Mouse (Mus musculus) heart, postnatal 0 days (tissue): ENCODE data around the gene Nmd3. TPM values are rescaled to one million over a fixed set of nuclear protein-coding genes. Genes with fewer than 3 reads are reported as not detected.

Experiments
- ATAC-seq: fragments of 200-750 bp; cut with Nextera tagmentation; 2 replicates; pipeline ENCODE4 v1.8.0; 2017; ENCODE audit warnings: low read depth, moderate number of reproducible peaks, moderate library complexity; ENCODE audit not compliant: insufficient read depth
- DNase-seq: peaks from one replicate; pipeline ENCODE4 v3.0.0-alpha.2; 2016; ENCODE audit warnings: low spot score
- H3K27ac ChIP-seq: fragments of 300-500 bp; sonication (generic); 2 replicates; pipeline ENCODE4 v1.5.1; 2014; ENCODE audit warnings: low read depth, mild to moderate bottlenecking
- H3K27me3 ChIP-seq: fragments of 300-500 bp; sonication (generic); 2 replicates; pipeline ENCODE4 v1.6.1; 2014; ENCODE audit warnings: low read length, mixed read lengths; ENCODE audit not compliant: control insufficient read depth, insufficient read depth
- H3K36me3 ChIP-seq: fragments of 300-500 bp; sonication (generic); replicated peaks from 2 replicates; pipeline ENCODE4 v1.6.1; 2014; ENCODE audit warnings: low read length, mixed read lengths; ENCODE audit not compliant: control insufficient read depth, insufficient read depth
- H3K4me1 ChIP-seq: fragments of 300-500 bp; sonication (generic); 2 replicates; pipeline ENCODE4 v1.6.1; 2014; ENCODE audit warnings: antibody characterized with exemption; ENCODE audit not compliant: control insufficient read depth, insufficient read depth
- H3K4me2 ChIP-seq: fragments of 300-500 bp; sonication (generic); 2 replicates; pipeline ENCODE4 v1.6.1; 2014; ENCODE audit warnings: low read depth, mild to moderate bottlenecking, low read length, moderate library complexity
- H3K4me3 ChIP-seq: fragments of 300-500 bp; sonication (generic); 2 replicates; pipeline ENCODE4 v1.5.1; 2014; ENCODE audit warnings: low read depth, low read length
- H3K9ac ChIP-seq: fragments of 300-500 bp; sonication (generic); replicated peaks from 2 replicates; pipeline ENCODE4 v1.6.1; 2014; ENCODE audit warnings: low read depth, low read length, mixed read lengths
- H3K9me3 ChIP-seq: fragments of 300-500 bp; sonication (generic); replicated peaks from 2 replicates; pipeline ENCODE4 v1.6.1; 2016; ENCODE audit warnings: low read length; ENCODE audit not compliant: control insufficient read depth
- CTCF ChIP-seq: IDR thresholded peaks from 2 replicates; pipeline ENCODE4 v1.5.1; 2016; ENCODE audit warnings: antibody characterized with exemption, control low read depth, low read depth
- EP300 ChIP-seq: IDR thresholded peaks from 2 replicates; pipeline ENCODE4 v1.6.1; 2016; ENCODE audit warnings: antibody characterized with exemption, low read depth
- WGBS: fragments of 180-500 bp; shearing (Covaris S2); extraction: QIAGEN DNeasy Blood & Tissue Kit; methylation state at CpG from one replicate; pipeline ENCODE4 v1.1.7; 2014; 5-methylcytosine and 5-hydroxymethylcytosine counted together
- polyA plus RNA-seq: library from polyadenylated mRNA; unstranded; fragments of >200 nt; fragmentation: Nextera tagmentation; extraction: Ambion mirVana; gene quantifications from 2 replicates; pipeline ENCODE4 v1.2.1, GENCODE M21; 2015
- total RNA-seq: library from RNA; depleted of rRNA; stranded (reverse); fragments of >200 nt; gene quantifications from 2 replicates; pipeline ENCODE4 v1.2.3, GENCODE M21; 2014; ENCODE audit warnings: low replicate concordance; rRNA removed

The Nmd3 gene
- total RNA-seq (32.0 and 73.4 TPM in 2 replicates), polyA plus RNA-seq (77.5 and 89.2 TPM in 2 replicates)

DNA sequence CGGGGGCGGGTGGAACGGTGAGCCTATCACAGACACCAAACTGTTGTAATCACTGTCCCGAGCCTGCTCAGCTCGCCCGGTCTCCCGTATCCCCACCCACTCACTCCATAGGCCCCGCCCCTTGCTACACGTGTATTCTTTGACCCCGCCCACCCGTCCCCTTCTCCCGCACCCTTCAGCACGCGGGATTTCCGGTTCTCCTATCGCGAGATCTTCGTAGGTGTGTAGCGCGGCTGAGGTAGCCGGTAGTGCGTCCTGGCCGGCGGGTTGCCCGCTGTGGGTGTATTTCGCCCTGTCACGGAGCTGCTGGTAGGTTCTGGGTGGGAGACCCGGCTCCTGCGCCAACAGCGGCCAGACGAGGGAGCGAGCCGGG, at the start of gene Nmd3:
Gene Nmd3, plus strand, starts transcription at position 172 of the 373 bp plus-strand sequence.
- peaks cover 14% of the 10 kb centered on the region for H3K4me1 ChIP-seq
- WGBS: under 1% methylated on average over 33 of the region's 33 CpGs
- peak within 1 kb of the TSS; percentile 88 for H3K27ac ChIP-seq
- H3K4me2 ChIP-seq: peak within 1 kb of the TSS; percentile 85
- DNase-seq (peak; percentile 95), ATAC-seq (peak; percentile 96)
- H3K9me3 ChIP-seq: no peaks in the 10 kb centered on the region
- H3K9ac ChIP-seq: peak within 1 kb of the TSS; percentile 96
- no peaks in the 10 kb centered on the region for H3K27me3 ChIP-seq
- TF ChIP-seq EP300 (peak; percentile 24; the same call in 1 of the 2 replicates), CTCF (no peak)
- peaks cover 4% of the 10 kb centered on the region; the same call in 1 of the 2 replicates for H3K36me3 ChIP-seq
- H3K4me3 ChIP-seq: peak within 1 kb of the TSS; percentile 91

DNA sequence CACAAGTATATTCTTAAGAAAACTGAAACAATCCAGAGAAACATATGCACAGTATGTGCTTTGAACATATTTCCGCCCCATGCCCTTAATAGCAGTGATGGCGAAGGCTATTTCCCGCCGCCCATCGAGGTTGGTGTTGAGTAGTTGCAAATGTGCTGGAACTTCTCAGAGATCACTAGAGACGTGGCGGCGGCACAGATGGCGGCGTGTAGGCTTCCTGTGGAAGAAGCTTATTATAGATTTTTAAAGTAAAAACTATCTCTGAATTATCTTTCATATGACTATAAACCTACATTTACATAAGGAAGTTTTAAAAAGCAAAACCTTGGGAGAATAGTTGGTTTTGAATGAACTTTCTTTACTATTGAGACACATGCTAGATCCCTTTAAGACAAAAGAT, 48.4 kb upstream of the Nmd3 start:
- Histone ChIP-seq H3K36me3 (no peaks in the 10 kb centered on the region), H3K27ac (no peak overlapping the region), H3K4me1 (no peaks in the 10 kb centered on the region), H3K9me3 (peaks cover 3% of the 10 kb centered on the region; the same call in 1 of the 2 replicates), H3K4me3 (no peak overlapping the region), H3K9ac (no peak overlapping the region), H3K27me3 (no peaks in the 10 kb centered on the region), H3K4me2 (no peak overlapping the region)
- DNase-seq: no peak
- 91% methylated on average over 10 of the region's 10 CpGs for WGBS
- no peak for TF ChIP-seq CTCF
- no peak for TF ChIP-seq EP300
- ATAC-seq: no peak

DNA sequence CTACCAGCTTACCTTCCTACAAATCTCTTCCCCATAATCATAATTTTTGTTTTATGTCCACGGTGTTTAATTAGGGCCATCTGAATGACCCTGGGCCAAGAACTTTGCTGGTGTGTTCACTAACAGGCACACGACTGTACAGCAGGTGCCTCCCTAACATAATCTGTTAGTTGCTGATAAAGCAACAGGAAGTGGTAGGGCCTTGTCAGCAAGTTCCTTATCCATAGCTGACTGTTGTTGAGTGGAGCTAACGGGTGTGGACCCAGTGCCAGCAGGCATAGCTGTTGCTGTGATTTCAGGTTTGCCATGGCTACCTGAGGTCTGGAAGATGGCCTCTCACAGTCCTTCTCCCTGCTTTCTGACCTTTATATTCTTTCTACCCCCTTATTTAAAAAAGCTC, 47.6 kb upstream of the Nmd3 start:
- H3K4me1 ChIP-seq: no peaks in the 10 kb centered on the region
- 5% methylated on average over 3 of the region's 3 CpGs for WGBS
- H3K36me3 ChIP-seq: no peaks in the 10 kb centered on the region
- no peak for TF ChIP-seq EP300
- TF ChIP-seq CTCF: no peak
- H3K9me3 ChIP-seq: peaks cover 5% of the 10 kb centered on the region; the same call in 1 of the 2 replicates
- no peaks in the 10 kb centered on the region for H3K27me3 ChIP-seq
- no peak overlapping the region for H3K27ac ChIP-seq
- no peak overlapping the region for H3K4me3 ChIP-seq
- no peak overlapping the region for H3K9ac ChIP-seq
- no peak overlapping the region for H3K4me2 ChIP-seq
- DNase-seq (no peak), ATAC-seq (peak; percentile 49)

DNA sequence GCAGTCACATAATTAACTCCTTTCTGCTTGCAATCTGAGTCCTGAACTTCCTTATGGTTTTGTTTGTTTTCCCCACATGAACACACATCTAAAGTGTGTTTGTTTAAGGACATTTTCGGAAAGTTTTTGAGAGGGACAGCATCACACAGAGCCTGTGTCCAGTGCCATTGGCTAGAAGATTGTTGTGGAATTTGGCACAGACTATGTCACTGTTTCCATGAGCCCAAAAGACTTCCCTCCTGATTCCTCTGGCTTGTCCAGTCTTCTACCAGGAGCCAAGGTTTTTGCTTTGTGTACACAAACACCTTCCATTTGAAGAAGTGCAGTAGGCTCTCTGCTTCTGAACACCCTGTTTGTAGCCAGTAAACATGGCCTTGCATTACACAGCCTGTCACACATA, 32.0 kb upstream of the Nmd3 start:
- ATAC-seq: no peak
- WGBS: 65% methylated on average over 1 of the region's 1 CpGs
- DNase-seq: no peak
- Histone ChIP-seq H3K9ac (no peak overlapping the region), H3K4me3 (no peak overlapping the region), H3K27ac (no peak overlapping the region), H3K4me2 (no peak overlapping the region), H3K36me3 (no peaks in the 10 kb centered on the region), H3K9me3 (no peaks in the 10 kb centered on the region), H3K4me1 (no peaks in the 10 kb centered on the region), H3K27me3 (no peaks in the 10 kb centered on the region)
- no peak for TF ChIP-seq EP300
- no peak for TF ChIP-seq CTCF

DNA sequence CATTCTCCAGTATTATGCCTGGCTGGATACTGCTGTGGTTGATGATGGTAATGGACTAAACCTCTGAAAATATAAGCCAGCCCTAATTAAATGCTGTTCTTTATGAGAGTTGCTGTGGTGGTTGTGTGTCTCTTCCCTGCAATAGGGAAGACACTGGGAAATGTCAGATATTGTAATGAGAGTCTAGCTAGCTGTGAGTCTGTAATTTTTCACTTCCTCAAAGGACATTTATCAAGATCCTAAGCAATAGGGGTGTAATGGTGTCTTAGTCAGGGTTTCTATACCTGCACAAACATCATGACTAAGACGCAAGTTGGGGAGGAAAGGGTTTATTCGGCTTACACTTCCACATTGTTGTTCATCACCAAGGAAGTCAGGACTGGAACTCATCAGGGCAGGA, 30.8 kb upstream of the Nmd3 start:
- 90% methylated on average over 2 of the region's 2 CpGs for WGBS
- no peak for TF ChIP-seq CTCF
- TF ChIP-seq EP300: no peak
- Histone ChIP-seq H3K27me3 (no peaks in the 10 kb centered on the region), H3K4me2 (no peak overlapping the region), H3K4me3 (no peak overlapping the region), H3K36me3 (no peaks in the 10 kb centered on the region), H3K9ac (no peak overlapping the region), H3K9me3 (no peaks in the 10 kb centered on the region), H3K27ac (no peak overlapping the region), H3K4me1 (no peaks in the 10 kb centered on the region)
- ATAC-seq (no peak), DNase-seq (no peak)

DNA sequence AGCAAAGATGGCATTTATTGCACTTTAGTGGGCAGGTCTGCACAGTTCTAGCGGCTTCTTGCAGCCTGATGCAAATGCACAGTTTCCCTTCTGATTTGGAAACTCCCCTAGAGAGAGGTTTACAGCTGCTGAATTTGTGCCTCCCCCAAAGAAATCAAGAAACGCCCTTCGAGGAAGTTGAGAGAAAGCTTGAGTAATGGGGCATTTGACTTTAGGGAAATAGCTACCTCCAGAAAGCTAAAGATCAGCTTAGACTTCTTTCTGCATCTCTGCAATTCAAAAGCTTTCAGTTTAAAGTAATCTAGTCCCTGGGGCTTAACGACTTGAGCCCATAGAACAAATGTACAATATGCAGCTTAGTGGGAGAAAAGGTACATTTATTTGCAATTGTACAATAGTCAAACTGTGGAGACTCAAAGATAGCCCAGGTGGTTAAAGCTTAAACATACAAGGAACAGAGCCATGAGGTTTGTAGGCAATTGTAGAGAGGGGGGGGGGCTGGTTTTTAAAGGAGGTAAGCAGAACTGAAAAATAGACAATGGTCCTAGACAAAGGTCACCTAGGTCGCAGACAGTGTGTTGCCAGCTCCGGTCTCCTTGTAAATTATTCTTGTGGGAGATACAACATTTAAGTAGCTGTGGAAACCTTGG, 21.8 kb upstream of the Nmd3 start:
- H3K9ac ChIP-seq: no peak overlapping the region
- H3K9me3 ChIP-seq: no peaks in the 10 kb centered on the region
- no peak for DNase-seq
- no peaks in the 10 kb centered on the region for H3K27me3 ChIP-seq
- no peaks in the 10 kb centered on the region for H3K36me3 ChIP-seq
- H3K4me2 ChIP-seq: no peak overlapping the region
- ATAC-seq: no peak
- H3K4me1 ChIP-seq: no peaks in the 10 kb centered on the region
- H3K4me3 ChIP-seq: no peak overlapping the region
- H3K27ac ChIP-seq: no peak overlapping the region
- WGBS: 69% methylated on average over 6 of the region's 6 CpGs
- TF ChIP-seq EP300 (no peak), CTCF (no peak)
